Mouse (Mus musculus) bone marrow macrophage, adult 2 months (primary cell): ENCODE results near the gene Actn1.

Source experiments
- CTCF ChIP-seq: IDR thresholded peaks from 2 replicates; pipeline ENCODE4 v1.5.1; 2012; ENCODE audit warnings: low read depth, mild to moderate bottlenecking, low read length, moderate library complexity
- POLR2A ChIP-seq: IDR thresholded peaks from 2 replicates; pipeline ENCODE4 v1.6.1; 2012; ENCODE audit warnings: mild to moderate bottlenecking, low read depth, low read length, borderline replicate concordance

DNA sequence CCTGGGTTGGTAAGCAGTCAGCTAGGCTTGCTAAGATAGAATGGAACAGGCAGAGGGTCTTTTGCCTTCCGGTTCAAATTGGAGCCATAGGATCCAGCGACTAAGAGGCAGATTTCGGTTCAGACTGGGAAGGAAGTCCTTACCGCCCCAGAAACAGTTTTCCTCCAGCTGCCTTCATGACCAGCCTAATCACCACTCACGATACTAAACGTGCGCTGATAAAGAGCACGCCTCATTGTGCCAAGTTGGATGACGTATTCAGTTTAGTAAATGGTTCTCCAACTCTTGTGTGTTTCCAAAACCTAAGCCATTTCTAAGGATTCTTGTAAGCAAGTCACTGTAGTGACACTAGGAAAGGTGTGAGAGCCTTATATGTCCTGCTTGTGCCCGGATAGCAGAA is 18.7 kb upstream of the Actn1 start:
- no peak for TF ChIP-seq CTCF
- TF ChIP-seq POLR2A: no peak
